Mouse (Mus musculus) left cerebral cortex, adult 6 months (tissue): ENCODE results near the gene Ssx2ip. TPM values are rescaled to one million over a fixed set of nuclear protein-coding genes. Genes with fewer than 3 reads are reported as not detected.

ENCODE experiments used
- long read RNA-seq, 2 experiments: library from polyadenylated mRNA; unstranded; transcript quantifications; one replicate each; pipeline ENCODE4 v2.0.0; 2019 to 2020
- polyA plus RNA-seq: library from polyadenylated mRNA; unstranded; fragments of <200 nt; fragmentation: Nextera tagmentation; gene quantifications from 2 replicates; pipeline ENCODE4 v1.2.3, GENCODE M21; 2021

The Ssx2ip gene
- polyA plus RNA-seq, result 18.1 and 35.3 TPM in 2 replicates
- long read RNA-seq, experiment 1, transcript Ssx2ip-203 (14 exons, 3,232 nt), result major isoform, 37 of 154 reads
- long read RNA-seq, experiment 1, transcript Ssx2ip-204 (14 exons, 3,446 nt), result minor isoform, 9 of 154 reads
- long read RNA-seq, experiment 1, transcript Ssx2ip-201 (14 exons, 3,410 nt), result minor isoform, 12 of 154 reads
- long read RNA-seq, experiment 1, partial matches to known transcripts, result 31 of 154 reads
- long read RNA-seq, experiment 1, other reads (novel, unspliced or antisense), result 63 of 154 reads
- long read RNA-seq, experiment 2, partial matches to known transcripts, result 18 of 40 reads
- long read RNA-seq, experiment 2, other reads (novel, unspliced or antisense), result 17 of 40 reads

GRCm38 (mm10) chr3:146404311-146405201 lies at the start of gene Ssx2ip:
Gene Ssx2ip (plus strand): TSS chr3:146404642.

GRCm38 (mm10) chr3:146449745-146450250 lies 45.4 kb downstream of the Ssx2ip start, which contains the start of gene Ctbs:
Gene Ctbs (plus strand): TSS chr3:146449795.

Other genes with a start within 250 kb of the Ssx2ip start
- gene Lpar3, start 183.7 kb upstream of the Ssx2ip start, polyA plus RNA-seq, result 0.51 and 0.67 TPM in 2 replicates
- gene Ctbs, start 45.2 kb downstream of the Ssx2ip start, polyA plus RNA-seq, result 6.4 and 6.6 TPM in 2 replicates
- 0.93 and 1.0 TPM in 2 replicates for gene Spata1, start 95.1 kb downstream of the Ssx2ip start, polyA plus RNA-seq
- 279 and 373 TPM in 2 replicates for gene Gng5, start 95.2 kb downstream of the Ssx2ip start, polyA plus RNA-seq
- 12.2 and 12.4 TPM in 2 replicates for gene Rpf1, start 116.8 kb downstream of the Ssx2ip start, polyA plus RNA-seq
- gene Uox, start 165.8 kb downstream of the Ssx2ip start, polyA plus RNA-seq, result 0.39 and 0.88 TPM in 2 replicates
- gene Dnase2b, start 211.0 kb downstream of the Ssx2ip start, polyA plus RNA-seq, result not detected in 2 replicates
- gene 4930503B20Rik, start 246.7 kb downstream of the Ssx2ip start, polyA plus RNA-seq, result not detected in 2 replicates